Mouse (Mus musculus): ENCODE measurements around the gene Adamtsl5. TPM values are rescaled to one million over a fixed set of nuclear protein-coding genes. Genes with fewer than 3 reads are reported as not detected.

The Adamtsl5 gene
- polyA plus RNA-seq, 1 experiment from 2014 or later = 1.6 TPM

DNA sequence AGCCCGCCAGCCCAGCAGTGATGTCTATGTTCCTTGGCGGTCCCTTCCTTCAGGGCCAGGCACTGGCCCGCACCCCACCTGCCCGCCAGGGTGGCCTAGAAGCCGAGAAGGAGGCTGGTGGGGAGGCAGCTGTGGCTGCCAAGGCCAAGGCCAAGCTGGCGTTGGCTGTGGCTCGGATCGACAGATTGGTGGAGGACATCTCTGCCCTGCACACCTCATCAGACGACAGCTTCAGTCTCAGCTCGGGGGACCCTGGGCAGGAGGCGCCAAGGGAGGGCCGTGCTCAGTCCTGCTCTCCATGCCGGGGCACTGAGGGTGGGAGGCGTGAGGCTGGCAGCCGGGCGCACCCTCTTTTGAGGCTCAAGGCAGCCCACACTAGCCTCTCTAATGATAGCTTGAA, 36.7 kb downstream of the Adamtsl5 start:
- H3K36me3 ChIP-seq = peaks cover 100% of the 10 kb centered on the region
- peaks cover 51% of the 10 kb centered on the region for H3K4me1 ChIP-seq (replicated peaks)
- peaks cover 25% of the 10 kb centered on the region; the same call in 1 of the 2 replicates for H3K27me3 ChIP-seq
- ATAC-seq (ENCODE audit: low read depth) = no peak
- H3K9ac ChIP-seq = 0 out of 2 replicates have a peak overlapping the region, but pooled peaks have one; percentile 2
- WGBS = 87% methylated on average over 16 of the region's 16 CpGs
- H3K4me3 ChIP-seq = no peak overlapping the region
- no peak overlapping the region for H3K27ac ChIP-seq (replicated peaks)
- H3K4me2 ChIP-seq = no peak overlapping the region
- H3K9me3 ChIP-seq = no peaks in the 10 kb centered on the region

DNA sequence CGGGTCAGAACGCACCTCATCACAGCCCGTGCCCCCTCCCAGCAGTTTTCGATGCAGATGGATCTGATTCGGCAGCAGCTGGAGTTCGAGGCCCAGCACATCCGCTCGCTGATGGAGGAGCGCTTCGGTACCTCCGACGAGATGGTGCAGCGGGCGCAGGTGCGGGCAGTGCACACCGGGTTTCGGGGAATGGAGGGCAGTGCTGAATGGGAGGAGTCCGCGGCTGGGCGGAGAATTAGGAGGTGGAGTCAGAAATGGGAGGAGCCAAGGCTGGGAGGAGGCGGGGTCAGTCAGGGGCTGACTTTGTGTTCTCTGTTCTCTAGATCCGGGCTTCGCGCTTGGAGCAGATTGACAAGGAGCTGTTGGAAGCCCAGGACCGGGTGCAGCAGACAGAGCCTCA, 43.4 kb downstream of the Adamtsl5 start:
- Histone ChIP-seq H3K27me3 (no peaks in the 10 kb centered on the region), H3K36me3 (peaks cover 82% of the 10 kb centered on the region), H3K9me3 (no peaks in the 10 kb centered on the region), H3K4me1 (replicated peaks) (peaks cover 61% of the 10 kb centered on the region), H3K4me2 (peak overlapping the region; percentile 37), H3K27ac (replicated peaks) (no peak overlapping the region), H3K4me3 (peak overlapping the region; percentile 20; the same call in 1 of the 2 replicates), H3K9ac (peak overlapping the region; percentile 22; the same call in 1 of the 2 replicates)
- WGBS = 14% methylated on average over 25 of the region's 25 CpGs
- ATAC-seq (ENCODE audit: low read depth) = no peak

DNA sequence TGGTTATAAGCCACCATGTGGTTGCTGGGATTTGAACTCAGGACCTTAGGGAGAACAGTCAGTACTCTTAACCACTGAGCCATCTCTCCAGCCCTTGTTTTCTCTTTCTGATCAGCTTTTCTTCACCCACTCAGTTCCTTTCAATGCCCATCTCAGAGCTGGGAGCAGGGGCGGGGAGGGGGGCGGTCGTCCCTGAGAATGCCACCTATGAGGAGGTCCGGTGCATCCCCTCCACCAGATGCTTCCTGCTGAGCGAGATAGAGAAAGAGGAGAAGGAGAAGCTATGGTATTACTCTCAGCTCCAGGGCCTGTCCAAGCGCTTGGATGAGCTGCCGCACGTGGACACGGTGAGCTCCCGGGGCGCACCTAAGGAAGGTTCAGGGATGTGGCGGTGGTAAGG, 43.8 kb downstream of the Adamtsl5 start:
- Histone ChIP-seq H3K9me3 (no peaks in the 10 kb centered on the region), H3K36me3 (peaks cover 78% of the 10 kb centered on the region), H3K4me1 (replicated peaks) (peaks cover 65% of the 10 kb centered on the region), H3K27ac (replicated peaks) (no peak overlapping the region), H3K4me3 (peak overlapping the region; percentile 20; the same call in 1 of the 2 replicates), H3K9ac (peak overlapping the region; percentile 22; the same call in 1 of the 2 replicates), H3K27me3 (no peaks in the 10 kb centered on the region), H3K4me2 (peak overlapping the region; percentile 37)
- ATAC-seq (ENCODE audit: low read depth) = no peak
- WGBS = 23% methylated on average over 12 of the region's 12 CpGs

DNA sequence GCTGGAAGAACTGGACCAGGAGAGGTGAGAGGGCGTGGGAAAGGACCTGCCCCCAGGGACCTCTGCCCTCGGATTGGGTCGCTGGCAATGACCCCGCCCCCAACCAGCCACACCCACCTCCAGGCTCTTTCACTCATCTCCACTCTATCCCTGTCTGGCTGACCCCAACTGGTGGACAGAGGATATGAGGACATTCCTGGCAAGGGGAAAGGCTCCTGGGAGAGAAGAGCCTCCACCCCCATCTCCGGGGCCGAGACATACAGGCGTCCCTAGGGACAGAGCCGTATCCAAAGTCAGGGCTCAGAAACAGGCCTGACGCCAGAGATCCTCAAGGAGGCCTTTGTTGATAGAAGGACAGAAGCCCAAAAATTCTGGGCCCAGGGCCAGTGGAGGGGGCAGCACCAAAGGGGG, 45.7 kb downstream of the Adamtsl5 start:
- H3K9me3 ChIP-seq = no peaks in the 10 kb centered on the region
- H3K9ac ChIP-seq = peak overlapping the region; percentile 100
- H3K4me3 ChIP-seq = peak overlapping the region; percentile 59
- 8% methylated on average over 9 of the region's 9 CpGs for WGBS
- peak overlapping the region; percentile 97 for H3K27ac ChIP-seq (replicated peaks)
- peaks cover 58% of the 10 kb centered on the region for H3K36me3 ChIP-seq
- H3K27me3 ChIP-seq = no peaks in the 10 kb centered on the region
- no peak for ATAC-seq (ENCODE audit: low read depth)
- peak overlapping the region; percentile 99 for H3K4me2 ChIP-seq
- peaks cover 78% of the 10 kb centered on the region for H3K4me1 ChIP-seq (replicated peaks)

DNA sequence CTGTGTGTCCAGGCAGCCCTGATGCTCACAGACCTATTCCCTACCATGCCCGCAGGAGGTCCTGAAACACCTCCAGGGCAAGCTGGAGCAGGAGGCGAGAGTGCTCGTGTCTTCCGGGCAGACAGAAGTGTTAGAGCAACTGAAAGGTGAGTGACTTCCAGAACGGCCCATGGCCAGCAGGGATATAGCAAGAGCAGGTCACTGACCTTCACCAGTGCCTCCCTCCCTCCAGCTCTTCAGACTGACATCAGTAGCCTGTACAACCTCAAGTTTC, 46.2 kb downstream of the Adamtsl5 start:
- no peak for ATAC-seq (ENCODE audit: low read depth)
- Histone ChIP-seq H3K9me3 (no peaks in the 10 kb centered on the region), H3K4me3 (peak overlapping the region; percentile 59), H3K27ac (replicated peaks) (peak overlapping the region; percentile 97), H3K4me2 (peak overlapping the region; percentile 99), H3K9ac (peak overlapping the region; percentile 100), H3K36me3 (peaks cover 53% of the 10 kb centered on the region), H3K27me3 (no peaks in the 10 kb centered on the region), H3K4me1 (replicated peaks) (peaks cover 83% of the 10 kb centered on the region)
- WGBS = 48% methylated on average over 5 of the region's 5 CpGs

DNA sequence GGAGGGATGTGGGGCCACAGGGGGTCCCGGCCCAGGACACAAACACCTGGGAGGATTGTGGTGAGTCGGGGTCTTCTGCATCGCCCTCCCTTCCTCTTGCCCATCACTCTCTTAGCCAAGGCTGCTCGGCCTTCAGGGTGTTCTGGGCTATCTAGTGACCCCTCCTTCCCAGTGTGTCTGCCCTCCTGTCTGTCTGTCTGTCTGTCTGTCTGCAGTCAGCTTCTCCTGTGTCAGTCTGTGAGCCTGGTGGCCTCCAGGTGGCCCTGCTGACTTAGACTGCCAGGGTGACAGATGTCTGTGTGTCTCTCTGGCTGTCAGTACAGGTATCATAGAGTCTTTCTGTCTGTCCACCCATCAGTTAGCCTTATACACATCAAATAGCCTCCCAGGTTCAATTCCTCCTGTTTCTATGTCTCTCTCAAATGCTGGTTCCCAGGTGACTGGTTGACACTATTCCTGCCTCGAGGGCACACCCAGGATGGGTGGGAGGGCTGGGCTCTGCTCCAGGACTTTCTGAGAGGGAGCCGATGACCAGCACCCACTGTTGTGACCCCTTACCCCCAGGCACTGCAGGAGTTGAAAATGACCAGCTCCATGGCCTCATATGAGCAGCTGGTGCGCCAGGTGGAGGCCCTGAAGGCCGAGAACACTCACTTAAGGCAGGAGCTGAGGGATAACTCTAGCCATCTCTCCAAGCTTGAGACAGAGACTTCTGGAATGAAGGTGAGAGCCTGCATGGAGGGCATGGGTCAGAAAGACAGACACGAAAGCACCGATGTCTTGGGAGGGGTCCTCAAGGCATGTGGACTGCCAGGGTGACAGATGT, 46.7 kb downstream of the Adamtsl5 start:
- ATAC-seq (ENCODE audit: low read depth) = no peak
- peak overlapping the region; percentile 59 for H3K4me3 ChIP-seq
- peak overlapping the region; percentile 99 for H3K4me2 ChIP-seq
- H3K27ac ChIP-seq (replicated peaks) = peak overlapping the region; percentile 97
- peaks cover 48% of the 10 kb centered on the region for H3K36me3 ChIP-seq
- 58% methylated on average over 8 of the region's 10 CpGs for WGBS
- peak overlapping the region; percentile 100 for H3K9ac ChIP-seq
- peaks cover 88% of the 10 kb centered on the region for H3K4me1 ChIP-seq (replicated peaks)
- H3K27me3 ChIP-seq = no peaks in the 10 kb centered on the region
- no peaks in the 10 kb centered on the region for H3K9me3 ChIP-seq

DNA sequence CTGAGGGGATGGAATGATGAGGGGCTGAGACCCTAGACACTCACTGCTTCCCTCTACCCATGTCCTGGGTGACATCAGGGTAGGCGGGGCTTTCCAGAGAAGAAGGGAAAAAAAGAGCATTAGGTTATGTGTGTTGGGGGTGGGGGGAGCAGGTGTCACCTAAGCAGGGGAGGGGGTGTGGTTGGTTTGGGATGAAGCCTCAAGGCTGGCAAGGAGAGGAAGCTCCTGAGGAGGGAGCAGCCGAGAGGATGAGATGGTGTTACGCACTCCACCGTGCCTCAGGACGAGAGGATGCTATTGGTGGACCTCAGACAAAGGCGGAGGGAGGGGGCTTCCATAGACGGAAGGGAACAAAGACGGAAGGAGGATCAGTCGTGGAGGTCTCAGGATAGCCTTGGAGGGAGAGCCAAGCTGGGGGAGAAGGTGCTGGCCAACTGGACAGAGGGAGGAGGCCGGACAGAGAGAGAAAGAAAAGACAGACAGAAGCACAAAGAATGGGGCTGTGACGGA, 47.5 kb downstream of the Adamtsl5 start:
- Histone ChIP-seq H3K27me3 (no peaks in the 10 kb centered on the region), H3K9ac (peak overlapping the region; percentile 100), H3K4me3 (peak overlapping the region; percentile 59), H3K9me3 (no peaks in the 10 kb centered on the region), H3K4me2 (peak overlapping the region; percentile 99), H3K4me1 (replicated peaks) (peaks cover 90% of the 10 kb centered on the region), H3K36me3 (peaks cover 40% of the 10 kb centered on the region), H3K27ac (replicated peaks) (peak overlapping the region; percentile 97)
- 14% methylated on average over 11 of the region's 11 CpGs for WGBS
- peak; percentile 84 for ATAC-seq (ENCODE audit: low read depth)

DNA sequence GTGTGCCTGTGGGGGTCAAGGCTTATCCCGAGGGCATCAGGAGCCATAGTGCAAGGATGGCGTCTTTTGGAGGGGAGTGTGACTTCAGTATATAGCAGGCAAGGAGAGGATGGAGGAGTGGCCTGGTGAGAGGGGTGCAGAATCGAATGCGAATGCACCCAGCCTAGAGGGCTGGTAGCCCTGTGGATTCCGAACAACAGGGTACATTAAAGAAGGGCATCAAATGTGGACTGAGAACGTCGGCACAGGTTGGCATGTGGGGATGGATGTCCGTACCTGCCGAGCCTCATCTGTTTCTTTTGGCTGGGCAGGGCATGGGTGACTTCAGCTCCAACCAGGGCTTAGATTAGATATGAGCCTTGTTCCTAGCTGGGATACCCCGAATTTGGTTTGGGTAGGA, 48.4 kb downstream of the Adamtsl5 start:
- H3K9ac ChIP-seq = peak overlapping the region; percentile 100

DNA sequence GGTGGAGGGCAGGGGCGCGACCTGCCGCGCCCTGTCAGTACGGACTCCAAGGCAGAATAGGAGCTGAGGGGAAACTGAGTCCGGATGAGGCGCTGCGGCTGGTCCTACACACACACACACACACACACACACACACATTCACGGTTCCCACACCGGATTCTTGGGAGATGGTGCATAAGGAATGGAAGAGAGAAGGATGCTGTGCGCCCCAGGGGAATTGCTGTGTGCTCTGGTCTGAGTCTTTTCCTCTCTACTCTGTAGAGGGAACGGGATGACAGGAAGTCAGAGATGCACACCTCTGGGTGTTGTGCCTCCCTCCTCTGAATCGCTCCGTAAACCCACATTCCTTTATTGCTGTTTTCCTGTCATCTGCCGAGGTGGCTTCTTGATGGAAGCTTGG, 48.9 kb downstream of the Adamtsl5 start:
- Histone ChIP-seq H3K4me1 (replicated peaks) (peaks cover 90% of the 10 kb centered on the region), H3K9ac (peak overlapping the region; percentile 100), H3K27ac (replicated peaks) (peak overlapping the region; percentile 97), H3K4me2 (peak overlapping the region; percentile 99), H3K4me3 (peak overlapping the region; percentile 59), H3K36me3 (peaks cover 35% of the 10 kb centered on the region), H3K27me3 (no peaks in the 10 kb centered on the region), H3K9me3 (no peaks in the 10 kb centered on the region)
- 6% methylated on average over 15 of the region's 15 CpGs for whole genome bisulfite sequencing
- ATAC-seq (ENCODE audit: low read depth) = peak; percentile 4; the same call in 1 of the 2 replicates

More for the DNA sequence above, 48.4 kb downstream of the Adamtsl5 start:
- no peaks in the 10 kb centered on the region for H3K27me3 ChIP-seq
- H3K9me3 ChIP-seq = no peaks in the 10 kb centered on the region
- peaks cover 35% of the 10 kb centered on the region for H3K36me3 ChIP-seq
- H3K27ac ChIP-seq (replicated peaks) = peak overlapping the region; percentile 97
- ATAC-seq (ENCODE audit: low read depth) = no peak
- peak overlapping the region; percentile 99 for H3K4me2 ChIP-seq
- WGBS = 40% methylated on average over 10 of the region's 10 CpGs
- peaks cover 90% of the 10 kb centered on the region for H3K4me1 ChIP-seq (replicated peaks)
- H3K4me3 ChIP-seq = peak overlapping the region; percentile 59

DNA sequence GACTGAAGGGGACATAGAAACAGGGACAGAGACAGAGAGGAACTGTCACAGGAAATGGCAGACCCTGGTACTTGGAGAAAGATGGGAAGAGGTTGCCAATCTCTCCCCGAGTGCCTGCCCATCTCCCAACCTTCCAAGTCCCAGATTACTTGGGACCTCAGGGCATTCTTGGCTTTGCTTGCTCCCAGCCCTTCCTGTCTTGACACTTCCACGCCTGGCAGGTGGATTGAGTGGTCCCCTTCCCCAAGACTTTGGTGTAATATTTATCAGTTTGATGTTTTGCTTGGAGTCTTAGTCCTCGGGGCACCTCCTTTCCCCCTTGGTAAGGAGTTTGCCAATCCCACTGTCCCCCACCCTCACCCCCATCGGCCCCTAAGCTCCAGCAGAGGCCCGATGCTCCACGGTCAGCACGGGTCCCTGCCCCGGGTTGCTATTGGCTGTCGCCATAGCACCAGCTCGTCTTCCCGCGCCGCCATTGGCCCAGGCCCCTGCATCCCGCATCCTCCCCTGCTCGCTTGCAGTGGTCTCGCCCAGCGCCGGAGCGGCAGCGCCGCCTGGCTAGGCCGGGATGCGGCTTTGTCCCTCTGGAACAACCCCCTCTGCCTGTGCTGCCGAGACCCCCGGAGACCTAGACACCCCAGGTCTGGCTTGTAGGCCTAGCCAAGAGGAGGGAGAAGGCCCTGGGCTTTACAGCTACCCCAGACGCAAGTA, 49.5 kb downstream of the Adamtsl5 start:
- Histone ChIP-seq H3K27ac (replicated peaks) (peak overlapping the region; percentile 97), H3K27me3 (no peaks in the 10 kb centered on the region), H3K9me3 (no peaks in the 10 kb centered on the region), H3K4me1 (replicated peaks) (peaks cover 90% of the 10 kb centered on the region), H3K4me3 (peak overlapping the region; percentile 59), H3K9ac (peak overlapping the region; percentile 100), H3K36me3 (peaks cover 35% of the 10 kb centered on the region), H3K4me2 (peak overlapping the region; percentile 99)
- ATAC-seq (ENCODE audit: low read depth) = peak; percentile 75
- WGBS = 3% methylated on average over 26 of the region's 26 CpGs

DNA sequence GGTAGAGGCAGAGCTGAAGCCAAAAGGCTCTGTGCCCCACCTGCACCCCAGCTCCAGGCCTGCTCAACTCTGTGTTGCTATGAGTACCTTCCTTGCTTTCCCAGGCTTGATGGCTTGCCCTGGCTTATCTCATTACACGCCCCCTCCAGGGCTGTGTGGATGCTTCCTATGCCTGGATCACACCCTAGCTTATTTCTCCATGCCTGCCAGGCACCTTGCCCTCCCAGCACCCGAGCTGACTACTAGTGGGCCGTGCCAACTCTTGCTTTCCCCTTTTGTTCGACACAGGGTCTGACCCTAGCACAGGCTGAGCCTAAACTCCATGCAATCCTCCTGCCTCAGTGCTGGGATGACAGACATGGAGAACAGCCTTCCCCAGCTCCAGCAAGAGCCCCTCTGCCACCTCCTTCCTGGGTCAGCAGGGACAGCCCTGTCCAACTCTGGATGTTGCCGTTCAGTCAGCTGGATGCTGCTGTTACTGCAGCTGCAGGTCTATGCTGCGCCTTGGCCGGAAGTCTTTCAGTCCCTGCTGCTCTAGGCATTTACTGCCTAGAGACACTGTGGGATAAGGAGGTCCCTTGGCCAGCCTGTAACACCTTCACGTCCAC, 50.6 kb downstream of the Adamtsl5 start:
- WGBS = 69% methylated on average over 8 of the region's 8 CpGs
- Histone ChIP-seq H3K4me2 (peak overlapping the region; percentile 99), H3K27me3 (no peaks in the 10 kb centered on the region), H3K4me3 (peak overlapping the region; percentile 44; the same call in 1 of the 2 replicates), H3K9me3 (no peaks in the 10 kb centered on the region), H3K4me1 (replicated peaks) (peaks cover 90% of the 10 kb centered on the region), H3K27ac (replicated peaks) (peak overlapping the region; percentile 97), H3K9ac (peak overlapping the region; percentile 100), H3K36me3 (peaks cover 33% of the 10 kb centered on the region)
- ATAC-seq (ENCODE audit: low read depth) = no peak

DNA sequence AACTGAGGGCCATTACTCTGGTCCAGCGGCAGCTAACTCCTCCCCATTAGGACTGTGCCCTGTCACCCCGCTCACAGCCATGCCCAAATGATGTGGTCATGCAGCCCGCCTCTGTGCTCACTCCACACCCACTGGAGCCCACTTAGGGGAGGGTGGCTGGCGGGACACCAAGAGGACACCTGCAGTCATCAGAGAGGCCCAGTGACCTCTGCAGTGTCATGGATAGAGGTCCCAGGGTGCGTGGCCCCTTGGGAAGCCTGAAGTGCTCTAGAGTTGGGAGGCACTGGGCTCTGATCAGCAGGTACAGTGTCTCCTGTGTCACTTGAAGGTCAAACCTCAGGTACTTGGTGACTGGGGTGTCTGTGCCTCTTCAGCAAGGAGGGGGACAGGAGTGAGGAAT, 51.4 kb downstream of the Adamtsl5 start:
- WGBS = 74% methylated on average over 5 of the region's 5 CpGs

More for the DNA sequence above, 51.4 kb downstream of the Adamtsl5 start:
- peak overlapping the region; percentile 44 for H3K4me3 ChIP-seq
- peak overlapping the region; percentile 97 for H3K27ac ChIP-seq (replicated peaks)
- H3K27me3 ChIP-seq = no peaks in the 10 kb centered on the region
- H3K4me1 ChIP-seq (replicated peaks) = peaks cover 85% of the 10 kb centered on the region
- peak overlapping the region; percentile 100 for H3K9ac ChIP-seq
- no peak for ATAC-seq (ENCODE audit: low read depth)
- H3K4me2 ChIP-seq = peak overlapping the region; percentile 99
- no peaks in the 10 kb centered on the region for H3K9me3 ChIP-seq
- H3K36me3 ChIP-seq = peaks cover 25% of the 10 kb centered on the region
